Mouse (Mus musculus): ENCODE data around the gene Gimap3. TPM values are rescaled to one million over a fixed set of nuclear protein-coding genes. Genes with fewer than 3 reads are reported as not detected.

Gene Gimap3
- not detected for total RNA-seq (2021)
- long read RNA-seq, experiment 1: 0 reads
- long read RNA-seq, experiment 2: 0 reads

- DNase-seq (ENCODE audit: low spot score in 2 of 2): no peak
- TF ChIP-seq CTCF (conservative IDR thresholded peaks at IDR 0.05): no peak
- no peak within 1 kb of the TSS for H3K4me3 ChIP-seq
- H3K27ac ChIP-seq: no peak within 1 kb of the TSS
Observed at GRCm38 (mm10) chr6:48770696-48771095, at the start of gene Gimap3. Gene Gimap3, minus strand, starts transcription at chr6:48770851.

- Histone ChIP-seq H3K27ac (no peak overlapping the region), H3K4me3 (no peak overlapping the region)
- TF ChIP-seq CTCF (conservative IDR thresholded peaks at IDR 0.05): peak; percentile 96
- peak; percentile 65 to 75 for DNase-seq (ENCODE audit: low spot score in 2 of 2)
Observed at GRCm38 (mm10) chr6:48817815-48818214, 47.2 kb upstream of the Gimap3 start.

- TF ChIP-seq CTCF (conservative IDR thresholded peaks at IDR 0.05): peak; percentile 60
Observed at GRCm38 (mm10) chr6:48815013-48815412, 44.4 kb upstream of the Gimap3 start.

GRCm38 (mm10) chr6:48809494-48810219 is 39.0 kb upstream of the Gimap3 start:
- DNase-seq (ENCODE audit: low spot score in 2 of 2): no peak
- Histone ChIP-seq H3K27ac (0 out of 2 replicates have a peak overlapping the region, but pooled peaks have one; percentile 33), H3K4me3 (no peak overlapping the region)
- TF ChIP-seq CTCF (conservative IDR thresholded peaks at IDR 0.05): no peak

More at GRCm38 (mm10) chr6:48815013-48815412, 44.4 kb upstream of the Gimap3 start:
- H3K27ac ChIP-seq: no peak overlapping the region
- H3K4me3 ChIP-seq: no peak overlapping the region
- no peak for DNase-seq (ENCODE audit: low spot score in 2 of 2)

GRCm38 (mm10) chr6:48806746-48807145 is 36.1 kb upstream of the Gimap3 start:
- DNase-seq (ENCODE audit: low spot score in 2 of 2): no peak
- no peak overlapping the region for H3K27ac ChIP-seq
- H3K4me3 ChIP-seq: no peak overlapping the region
- no peak for TF ChIP-seq CTCF (conservative IDR thresholded peaks at IDR 0.05)

GRCm38 (mm10) chr6:48804346-48804745 is 33.7 kb upstream of the Gimap3 start:
- H3K27ac ChIP-seq: no peak overlapping the region
- no peak for DNase-seq (ENCODE audit: low spot score in 2 of 2)
- H3K4me3 ChIP-seq: no peak overlapping the region
- TF ChIP-seq CTCF (conservative IDR thresholded peaks at IDR 0.05): no peak

GRCm38 (mm10) chr6:48803406-48804051 is 32.9 kb upstream of the Gimap3 start:
- TF ChIP-seq CTCF (conservative IDR thresholded peaks at IDR 0.05): no peak
- Histone ChIP-seq H3K4me3 (no peak overlapping the region), H3K27ac (no peak overlapping the region)
- peak in 1 of 2 experiments; percentile 22 for DNase-seq (ENCODE audit: low spot score in 2 of 2)

- Histone ChIP-seq H3K27ac (no peak overlapping the region), H3K4me3 (no peak overlapping the region)
- no peak for TF ChIP-seq CTCF (conservative IDR thresholded peaks at IDR 0.05)
- no peak for DNase-seq (ENCODE audit: low spot score in 2 of 2)
Observed at GRCm38 (mm10) chr6:48801897-48802296, 31.2 kb upstream of the Gimap3 start.

GRCm38 (mm10) chr6:48787867-48788266 is 17.2 kb upstream of the Gimap3 start:
- DNase-seq (ENCODE audit: low spot score in 2 of 2): no peak
- H3K27ac ChIP-seq: no peak overlapping the region
- H3K4me3 ChIP-seq: no peak overlapping the region
- TF ChIP-seq CTCF (conservative IDR thresholded peaks at IDR 0.05): no peak

- no peak overlapping the region for H3K27ac ChIP-seq
- DNase-seq (ENCODE audit: low spot score in 2 of 2): no peak
- no peak overlapping the region for H3K4me3 ChIP-seq
- TF ChIP-seq CTCF (conservative IDR thresholded peaks at IDR 0.05): no peak
Observed at GRCm38 (mm10) chr6:48785601-48786000, 14.9 kb upstream of the Gimap3 start.

GRCm38 (mm10) chr6:48785189-48785588 is 14.5 kb upstream of the Gimap3 start:
- Histone ChIP-seq H3K4me3 (no peak overlapping the region), H3K27ac (no peak overlapping the region)
- DNase-seq (ENCODE audit: low spot score in 2 of 2): no peak
- TF ChIP-seq CTCF (conservative IDR thresholded peaks at IDR 0.05): no peak

- TF ChIP-seq CTCF (conservative IDR thresholded peaks at IDR 0.05): no peak
- Histone ChIP-seq H3K27ac (no peak overlapping the region), H3K4me3 (no peak overlapping the region)
- no peak for DNase-seq (ENCODE audit: low spot score in 2 of 2)
Observed at GRCm38 (mm10) chr6:48784406-48784805, 13.8 kb upstream of the Gimap3 start.

GRCm38 (mm10) chr6:48772030-48772429 is 1.4 kb upstream of the Gimap3 start:
- TF ChIP-seq CTCF (conservative IDR thresholded peaks at IDR 0.05): peak; percentile 95
- no peak overlapping the region for H3K27ac ChIP-seq
- H3K4me3 ChIP-seq: no peak overlapping the region
- DNase-seq (ENCODE audit: low spot score in 2 of 2): peak; percentile 70 to 87

GRCm38 (mm10) chr6:48768933-48769332 is 1.7 kb downstream of the Gimap3 start:
- Histone ChIP-seq H3K4me3 (no peak overlapping the region), H3K27ac (no peak overlapping the region)
- no peak for DNase-seq (ENCODE audit: low spot score in 2 of 2)
- TF ChIP-seq CTCF (conservative IDR thresholded peaks at IDR 0.05): no peak

Measured in layer of hippocampus, adult 2 months (tissue).